Mouse (Mus musculus) heart, adult 2 months (tissue): ENCODE results near the gene Ak4.

Experiments
- CTCF ChIP-seq: fragments of 200-600 bp; IDR thresholded peaks from 2 replicates; pipeline ENCODE4 v1.8.1; 2022; ENCODE audit warnings: antibody characterized with exemption, mild to moderate bottlenecking, moderate library complexity
- POLR2A ChIP-seq: fragments of 200-500 bp; IDR thresholded peaks from 2 replicates; pipeline ENCODE4 v1.6.1; 2011; ENCODE audit warnings: mild to moderate bottlenecking, low read depth, low read length, control low read depth; ENCODE audit not compliant: insufficient read depth

GRCm38 (mm10) chr4:101416966-101417365 lies 2.1 kb upstream of the Ak4 start:
- TF ChIP-seq CTCF (no peak), POLR2A (no peak)
